Mouse (Mus musculus) mesoderm, embryonic 11.5 days (tissue): ENCODE results near the gene Gm20431.
A peak's percentile ranks its signal among the peaks of the same experiment; 100 is the strongest.
"Not testable (repeated sequence)": the region's sequence is repeated elsewhere in the genome, so short reads cannot be mapped to it uniquely, and the experiment has no call there.

Experiments
- DNase-seq: peaks from one replicate; pipeline ENCODE4 v3.0.0-alpha.2; 2012; ENCODE audit warnings: low read depth, low spot score

Gene Gm20431

GRCm38 (mm10) chr2:167631591-167632448, 29.5 kb downstream of the Gm20431 start, which contains the start of gene Ube2v1:
Gene Ube2v1 (minus strand): TSS chr2:167632095.
- peak; percentile 99 for DNase-seq

DNA sequence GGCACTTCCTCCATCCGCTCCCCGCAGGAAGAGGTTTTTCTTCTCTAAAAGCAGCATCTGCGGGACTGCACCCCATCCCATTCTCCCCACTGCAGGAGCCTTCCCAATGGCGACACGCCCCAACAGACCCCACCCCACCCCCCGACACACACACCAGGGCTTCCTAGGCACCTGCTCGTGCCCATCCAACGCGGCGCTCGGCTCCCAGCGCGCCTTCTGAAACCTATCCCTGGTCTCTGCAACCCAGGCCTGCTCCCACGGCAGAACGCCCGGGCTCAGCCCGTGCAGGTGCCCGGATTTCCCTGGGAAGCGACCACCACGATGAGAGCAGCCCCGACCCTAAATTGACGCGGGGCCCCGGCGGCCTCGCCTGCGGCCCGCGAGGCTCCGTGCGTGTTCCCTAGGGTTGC, 30.1 kb downstream of the Gm20431 start:
- no peak for DNase-seq

GRCm38 (mm10) chr2:167630421-167630820, 30.9 kb downstream of the Gm20431 start:
- no peak for DNase-seq

DNA sequence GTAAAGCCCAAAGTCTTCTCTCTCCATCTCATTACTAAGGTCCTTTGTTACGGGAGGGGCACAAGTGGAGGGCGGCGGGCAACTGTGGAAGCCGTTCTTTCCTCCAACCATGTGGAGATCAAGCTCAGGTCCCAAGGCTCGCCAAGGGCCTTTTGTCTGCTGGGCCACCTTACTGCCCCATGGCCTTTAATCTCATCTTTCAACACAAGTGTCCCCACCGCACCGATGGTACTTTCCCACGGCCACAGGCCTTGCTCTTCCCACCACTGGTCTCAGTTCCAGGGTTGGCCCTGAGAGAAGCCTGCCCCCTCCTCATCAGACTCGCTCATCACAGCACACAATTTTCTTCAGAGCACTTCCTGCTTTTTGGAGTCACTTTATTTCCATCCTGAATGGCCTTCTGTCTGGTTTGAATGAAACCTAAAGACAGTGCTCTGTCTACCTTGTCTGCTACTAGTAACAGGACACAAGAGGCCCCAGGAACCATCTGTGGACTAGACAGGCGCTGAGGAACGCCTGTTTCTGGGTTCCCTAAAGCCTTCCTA, 31.6 kb downstream of the Gm20431 start:
- DNase-seq = no peak

DNA sequence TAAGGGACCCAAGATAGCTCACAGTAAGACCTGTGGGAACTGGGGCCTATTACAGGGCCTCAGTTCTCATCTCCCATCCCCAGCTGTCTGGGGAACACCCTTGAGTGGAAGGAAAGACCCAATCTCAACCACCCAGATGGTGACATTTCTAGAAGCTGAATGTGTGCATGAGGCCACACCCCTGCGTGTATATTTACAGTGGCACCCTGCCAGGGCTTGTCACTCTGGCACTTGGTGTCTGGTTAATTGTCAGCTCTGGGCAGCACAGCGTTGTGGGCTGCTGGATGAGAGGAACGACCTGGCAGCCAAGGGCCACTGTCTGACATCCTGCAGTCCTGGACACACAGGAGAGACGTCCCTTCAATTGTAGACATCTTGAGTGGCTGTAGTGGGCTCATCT, 32.4 kb downstream of the Gm20431 start:
- no peak for DNase-seq

GRCm38 (mm10) chr2:167627019-167627418, 34.3 kb downstream of the Gm20431 start:
- no peak for DNase-seq

- DNase-seq = no peak
Observed at GRCm38 (mm10) chr2:167625670-167626069, 35.6 kb downstream of the Gm20431 start.

DNA sequence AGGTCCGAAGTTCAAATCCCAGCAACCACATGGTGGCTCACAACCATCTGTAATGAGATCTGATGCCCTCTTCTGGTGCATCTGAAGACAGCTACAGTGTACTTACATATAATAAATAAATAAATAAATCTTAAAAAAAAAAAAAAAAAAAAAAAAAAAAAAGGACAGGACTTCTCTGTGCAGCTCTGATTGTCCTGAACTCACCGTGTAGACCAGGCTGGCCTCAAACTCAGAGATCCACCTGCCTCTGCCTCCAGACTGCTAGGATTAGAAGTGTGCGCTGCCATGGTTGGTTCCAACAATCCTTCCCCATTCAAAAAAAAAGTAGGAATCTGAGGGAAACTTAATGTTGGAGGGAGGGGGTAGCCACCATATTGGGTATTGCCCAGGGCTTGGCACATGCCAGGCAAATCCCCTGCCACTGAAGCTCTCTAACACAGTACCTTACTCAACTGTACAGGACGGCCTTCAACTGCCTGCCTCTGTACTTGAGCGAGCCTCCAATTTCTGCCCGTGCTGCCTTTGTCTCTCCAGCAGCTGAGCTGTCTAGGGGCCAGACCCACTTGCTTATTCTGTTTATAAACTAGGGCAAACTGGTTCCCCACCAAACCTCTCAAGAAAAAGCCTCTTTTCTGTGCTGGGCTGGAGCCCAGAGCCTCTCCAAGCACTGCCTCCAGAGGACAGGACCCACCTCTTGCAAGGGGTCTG, 36.8 kb downstream of the Gm20431 start:
- DNase-seq = no peak

- DNase-seq = no peak
Observed at GRCm38 (mm10) chr2:167622965-167623364, 38.3 kb downstream of the Gm20431 start.

- DNase-seq = no peak
Observed at GRCm38 (mm10) chr2:167622352-167622751, 38.9 kb downstream of the Gm20431 start.

- DNase-seq = no peak
Observed at GRCm38 (mm10) chr2:167621255-167622087, 39.8 kb downstream of the Gm20431 start.

GRCm38 (mm10) chr2:167617472-167617871, 43.8 kb downstream of the Gm20431 start:
- no peak for DNase-seq

- no peak for DNase-seq
Observed at GRCm38 (mm10) chr2:167617034-167617433, 44.3 kb downstream of the Gm20431 start.

DNA sequence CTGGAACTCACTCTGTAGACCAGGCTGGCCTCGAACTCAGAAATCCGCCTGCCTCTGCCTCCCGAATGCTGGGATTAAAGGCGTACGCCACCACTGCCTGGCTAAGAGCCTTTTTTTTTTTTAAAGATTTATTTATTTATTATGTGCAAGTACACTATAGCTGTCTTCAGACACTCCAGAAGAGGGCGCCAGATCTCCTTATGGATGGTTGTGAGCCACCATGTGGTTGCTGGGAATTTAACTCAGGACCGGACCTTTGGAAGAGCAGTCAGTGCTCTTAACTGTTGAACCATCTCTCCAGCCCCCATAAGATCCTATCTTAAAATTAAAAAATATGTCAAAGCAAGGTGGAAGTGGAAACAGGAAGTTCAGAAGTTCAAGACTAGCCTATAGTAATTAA, 48.0 kb downstream of the Gm20431 start:
- not testable (repeated sequence) for DNase-seq

DNA sequence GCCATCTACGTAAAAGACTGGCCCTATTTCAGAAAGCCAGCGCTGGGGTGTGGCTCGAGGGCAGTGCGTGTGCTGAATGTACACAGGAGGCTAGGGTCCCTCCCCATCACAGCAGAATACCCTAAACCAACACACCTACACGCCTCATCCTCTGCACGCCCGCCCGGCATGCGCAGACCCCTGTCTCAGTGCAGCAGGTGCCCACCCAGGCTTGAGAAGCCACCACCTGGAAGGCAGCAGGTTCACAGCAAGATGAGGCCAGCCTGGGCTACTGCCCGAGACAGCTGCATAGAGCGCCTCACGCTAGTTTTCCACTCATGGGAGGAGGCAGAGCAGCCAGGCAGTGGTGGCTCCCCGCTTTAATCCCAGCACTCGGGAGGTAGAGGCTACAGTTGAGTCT, 49.2 kb downstream of the Gm20431 start:
- no peak for DNase-seq

DNA sequence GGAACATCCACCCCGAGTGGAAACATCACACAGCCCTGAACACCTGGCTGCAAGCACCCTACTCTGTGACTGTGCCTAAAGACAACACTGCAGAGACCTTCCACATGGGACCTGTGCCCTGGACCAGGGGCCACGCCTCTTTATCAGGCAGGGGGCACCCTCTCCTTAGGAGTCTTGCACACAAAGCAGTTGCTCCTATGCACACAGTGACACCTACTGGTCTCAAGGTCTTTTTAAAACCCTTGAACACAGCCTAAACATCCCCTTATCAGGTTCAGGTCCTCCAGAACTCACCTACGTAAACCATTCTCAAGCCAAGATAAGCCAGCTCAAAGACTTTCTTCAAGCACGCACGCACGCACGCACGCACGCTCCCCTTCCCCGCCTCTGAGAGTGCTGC, 50.0 kb downstream of the Gm20431 start:
- DNase-seq = no peak

DNA sequence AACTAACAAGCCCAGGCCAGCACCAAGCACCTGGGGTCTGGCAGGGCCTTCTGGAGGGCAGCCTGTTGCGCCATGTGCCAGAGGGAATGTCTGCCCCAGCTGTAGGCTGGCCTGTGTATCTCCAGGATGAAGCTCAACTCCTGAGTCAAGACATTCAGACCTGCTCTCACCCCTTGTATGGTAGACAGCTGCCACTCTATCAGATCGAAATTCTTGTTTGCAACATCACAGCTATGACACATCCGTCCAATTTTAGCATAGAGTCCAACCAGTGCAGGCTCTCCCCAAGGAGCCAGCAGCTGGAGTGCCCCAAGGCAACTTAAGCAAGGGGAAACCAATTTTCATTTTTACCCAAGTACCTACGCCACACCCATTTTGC, 54.6 kb downstream of the Gm20431 start:
- DNase-seq = no peak

GRCm38 (mm10) chr2:167605817-167606744, 55.2 kb downstream of the Gm20431 start:
- no peak for DNase-seq

DNA sequence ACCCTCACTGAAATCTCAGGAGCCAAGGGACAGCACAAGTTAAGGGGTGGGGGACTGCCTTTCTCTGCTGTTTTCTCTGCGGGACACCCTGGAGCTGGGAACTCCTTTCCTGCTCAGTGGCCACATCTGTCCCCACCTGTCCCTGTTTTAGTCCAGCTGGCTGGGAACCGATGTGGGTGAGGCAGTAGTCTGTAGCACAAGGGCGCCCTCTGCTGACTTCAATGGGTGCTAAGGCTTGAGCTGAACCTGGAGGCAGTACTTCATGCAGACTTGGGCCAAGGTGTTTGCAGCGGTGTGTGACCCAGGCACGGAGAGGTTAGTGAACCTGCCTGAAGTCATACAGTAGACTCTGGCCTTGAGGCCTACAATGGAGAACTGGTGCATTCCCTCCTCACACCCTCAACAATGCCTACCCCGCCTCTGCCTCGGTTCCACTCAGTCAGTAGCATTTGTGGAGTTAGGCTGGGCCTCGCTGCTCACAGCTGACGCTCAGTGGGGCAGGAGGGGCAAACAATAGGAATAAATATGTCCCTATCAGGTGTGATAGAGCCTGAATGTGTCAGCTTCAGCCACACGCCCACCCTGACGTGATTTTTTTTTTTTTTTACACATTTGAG, 56.0 kb downstream of the Gm20431 start:
- DNase-seq = peak; percentile 92

GRCm38 (mm10) chr2:167602978-167603377, 58.3 kb downstream of the Gm20431 start:
- no peak for DNase-seq
